Mouse (Mus musculus) spleen, adult 2 months (tissue): Measurements from ENCODE around the gene Sirt2.

ENCODE experiments used
- CTCF ChIP-seq: fragments of 200-500 bp; IDR thresholded peaks from 2 replicates; pipeline ENCODE4 v1.5.1; 2011; ENCODE audit warnings: mild to moderate bottlenecking, inconsistent platforms; ENCODE audit not compliant: insufficient read depth, insufficient read length, insufficient replicate concordance; ENCODE audit errors: extremely low read depth
- POLR2A ChIP-seq: fragments of 200-500 bp; IDR thresholded peaks from 2 replicates; pipeline ENCODE4 v1.6.1; 2011; ENCODE audit warnings: low read depth, low read length, inconsistent platforms

GRCm38 (mm10) chr7:28781261-28781663, 14.7 kb downstream of the Sirt2 start:
- TF ChIP-seq CTCF: no peak
- TF ChIP-seq POLR2A: no peak
